Mouse (Mus musculus) heart, postnatal 0 days (tissue): ENCODE results near the gene Aadat. TPM values are rescaled to one million over a fixed set of nuclear protein-coding genes. Genes with fewer than 3 reads are reported as not detected.
"Not testable (repeated sequence)": the region's sequence is repeated elsewhere in the genome, so short reads cannot be mapped to it uniquely, and the experiment has no call there.

Experiments
- ATAC-seq: fragments of 200-750 bp; cut with Nextera tagmentation; 2 replicates; pipeline ENCODE4 v1.8.0; 2017; ENCODE audit warnings: low read depth, moderate number of reproducible peaks, moderate library complexity; ENCODE audit not compliant: insufficient read depth
- DNase-seq: peaks from one replicate; pipeline ENCODE4 v3.0.0-alpha.2; 2016; ENCODE audit warnings: low spot score
- H3K27ac ChIP-seq: fragments of 300-500 bp; sonication (generic); 2 replicates; pipeline ENCODE4 v1.5.1; 2014; ENCODE audit warnings: low read depth, mild to moderate bottlenecking
- H3K27me3 ChIP-seq: fragments of 300-500 bp; sonication (generic); 2 replicates; pipeline ENCODE4 v1.6.1; 2014; ENCODE audit warnings: low read length, mixed read lengths; ENCODE audit not compliant: control insufficient read depth, insufficient read depth
- H3K36me3 ChIP-seq: fragments of 300-500 bp; sonication (generic); replicated peaks from 2 replicates; pipeline ENCODE4 v1.6.1; 2014; ENCODE audit warnings: low read length, mixed read lengths; ENCODE audit not compliant: control insufficient read depth, insufficient read depth
- H3K4me1 ChIP-seq: fragments of 300-500 bp; sonication (generic); 2 replicates; pipeline ENCODE4 v1.6.1; 2014; ENCODE audit warnings: antibody characterized with exemption; ENCODE audit not compliant: control insufficient read depth, insufficient read depth
- H3K4me2 ChIP-seq: fragments of 300-500 bp; sonication (generic); 2 replicates; pipeline ENCODE4 v1.6.1; 2014; ENCODE audit warnings: low read depth, mild to moderate bottlenecking, low read length, moderate library complexity
- H3K4me3 ChIP-seq: fragments of 300-500 bp; sonication (generic); 2 replicates; pipeline ENCODE4 v1.5.1; 2014; ENCODE audit warnings: low read depth, low read length
- H3K9ac ChIP-seq: fragments of 300-500 bp; sonication (generic); replicated peaks from 2 replicates; pipeline ENCODE4 v1.6.1; 2014; ENCODE audit warnings: low read depth, low read length, mixed read lengths
- H3K9me3 ChIP-seq: fragments of 300-500 bp; sonication (generic); replicated peaks from 2 replicates; pipeline ENCODE4 v1.6.1; 2016; ENCODE audit warnings: low read length; ENCODE audit not compliant: control insufficient read depth
- CTCF ChIP-seq: IDR thresholded peaks from 2 replicates; pipeline ENCODE4 v1.5.1; 2016; ENCODE audit warnings: antibody characterized with exemption, control low read depth, low read depth
- EP300 ChIP-seq: IDR thresholded peaks from 2 replicates; pipeline ENCODE4 v1.6.1; 2016; ENCODE audit warnings: antibody characterized with exemption, low read depth
- WGBS: fragments of 180-500 bp; shearing (Covaris S2); extraction: QIAGEN DNeasy Blood & Tissue Kit; methylation state at CpG from one replicate; pipeline ENCODE4 v1.1.7; 2014; 5-methylcytosine and 5-hydroxymethylcytosine counted together
- polyA plus RNA-seq: library from polyadenylated mRNA; unstranded; fragments of >200 nt; fragmentation: Nextera tagmentation; extraction: Ambion mirVana; gene quantifications from 2 replicates; pipeline ENCODE4 v1.2.1, GENCODE M21; 2015
- total RNA-seq: library from RNA; depleted of rRNA; stranded (reverse); fragments of >200 nt; gene quantifications from 2 replicates; pipeline ENCODE4 v1.2.3, GENCODE M21; 2014; ENCODE audit warnings: low replicate concordance

The Aadat gene
- total and polyA plus RNA-seq, 2 experiments from 2014 or later: 0.10 TPM; not detected in 1

DNA sequence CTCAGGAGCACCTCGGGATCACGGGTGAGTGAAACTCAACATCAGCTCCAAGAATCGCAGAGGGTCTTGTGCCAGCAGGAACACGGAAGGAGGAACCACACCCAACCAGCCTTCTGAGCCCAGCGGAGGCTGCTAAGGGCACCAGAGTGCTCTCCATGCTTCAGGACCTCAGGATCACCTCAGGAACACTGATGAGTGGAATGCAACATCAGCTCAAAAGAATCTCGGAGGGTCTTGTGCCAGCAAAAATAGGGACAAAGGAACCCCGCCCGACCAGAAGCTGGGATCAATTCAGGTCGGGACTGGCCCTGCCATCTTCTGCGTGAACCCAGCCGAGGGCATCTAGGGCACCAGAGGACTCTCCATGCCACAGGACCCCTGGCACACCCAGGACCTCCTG lies 11.1 kb upstream of the Aadat start:
- H3K4me3 ChIP-seq: no peak overlapping the region

DNA sequence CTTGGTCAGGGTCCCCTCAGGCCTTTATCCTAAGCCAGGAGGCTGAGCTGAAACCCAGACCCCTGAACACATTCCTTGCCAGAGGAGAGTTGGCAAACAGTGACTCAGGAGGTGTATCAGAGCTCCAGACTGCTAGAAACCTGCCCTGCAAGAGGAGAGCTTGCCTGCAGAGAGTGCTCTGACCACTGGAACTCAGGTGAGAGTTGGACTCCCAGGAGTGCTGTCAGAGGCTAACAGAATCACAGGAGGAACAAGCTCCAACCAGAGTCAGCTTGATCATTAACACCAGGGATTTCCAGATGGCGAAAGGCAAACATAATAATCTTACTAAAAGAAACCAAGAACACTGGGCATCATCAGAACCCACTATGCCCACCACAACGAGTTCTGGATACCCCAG lies 10.7 kb upstream of the Aadat start:
- H3K4me1 ChIP-seq: not testable (repeated sequence)

More for the DNA sequence above, 11.1 kb upstream of the Aadat start:
- ATAC-seq: no peak
- no peak for TF ChIP-seq CTCF
- no peak for TF ChIP-seq EP300
- no peak for DNase-seq
- WGBS: 85% methylated on average over 11 of the region's 11 CpGs
- Histone ChIP-seq H3K27me3 (no peaks in the 10 kb centered on the region), H3K4me1 (peaks cover 5% of the 10 kb centered on the region; the same call in 1 of the 2 replicates), H3K27ac (no peak overlapping the region), H3K9ac (no peak overlapping the region), H3K36me3 (no peaks in the 10 kb centered on the region), H3K9me3 (no peaks in the 10 kb centered on the region), H3K4me2 (no peak overlapping the region)

DNA sequence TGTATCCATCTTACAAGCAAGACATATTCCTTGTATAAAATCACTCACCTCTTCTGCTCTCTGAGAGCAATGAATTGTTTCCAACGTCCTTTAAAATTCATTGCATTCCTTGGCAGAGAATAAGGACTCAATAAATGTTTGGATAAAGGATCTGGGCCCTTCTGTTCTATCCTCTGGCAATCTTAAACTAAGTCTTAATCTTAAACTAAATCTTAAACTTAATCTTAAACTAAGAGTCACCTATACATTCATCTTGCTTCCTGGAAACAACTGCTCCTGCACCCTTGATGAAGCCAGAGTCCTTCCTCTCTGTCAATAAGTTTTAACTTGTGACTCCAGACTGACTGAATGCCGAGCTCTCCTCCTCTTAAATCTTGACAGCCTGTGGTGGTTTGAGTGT lies 2.6 kb upstream of the Aadat start, which contains the start of gene Gm10283:
Gene Gm10283, minus strand, starts transcription at position 101 of the 400 bp plus-strand sequence.
- Histone ChIP-seq H3K4me2 (no peak within 1 kb of the TSS), H3K9ac (no peak within 1 kb of the TSS), H3K27ac (no peak within 1 kb of the TSS), H3K9me3 (no peaks in the 10 kb centered on the region), H3K4me1 (no peaks in the 10 kb centered on the region), H3K4me3 (no peak within 1 kb of the TSS), H3K27me3 (no peaks in the 10 kb centered on the region), H3K36me3 (no peaks in the 10 kb centered on the region)
- TF ChIP-seq EP300 (no peak), CTCF (no peak)
- ATAC-seq: no peak
- DNase-seq: no peak
- WGBS: 41% methylated on average over 2 of the region's 2 CpGs

More for the DNA sequence above, 10.7 kb upstream of the Aadat start:
- H3K36me3 ChIP-seq, H3K4me3 ChIP-seq, ATAC-seq, H3K9me3 ChIP-seq, H3K27me3 ChIP-seq, H3K9ac ChIP-seq, H3K4me2 ChIP-seq, DNase-seq, H3K27ac ChIP-seq: not testable (repeated sequence)
- WGBS: 71% methylated on average over 2 of the region's 2 CpGs

DNA sequence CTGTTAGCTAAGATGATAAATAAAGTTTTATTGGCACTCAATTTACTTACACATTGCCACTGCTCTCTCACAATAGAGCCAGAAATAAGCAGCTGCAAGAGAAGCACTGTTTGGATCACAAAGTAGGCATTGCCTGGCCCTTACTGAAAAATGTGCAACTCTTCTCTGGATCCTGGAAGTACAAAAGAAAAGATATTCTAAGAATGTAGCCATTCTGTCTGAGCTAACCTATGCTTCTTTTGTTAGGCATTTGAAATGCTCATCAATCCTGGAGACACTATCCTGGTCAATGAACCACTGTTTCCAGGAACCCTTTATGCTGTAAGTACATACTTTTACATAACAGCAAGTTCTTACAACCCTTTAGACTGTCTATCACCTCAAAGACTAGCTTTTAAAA lies 12.6 kb downstream of the Aadat start:
- Histone ChIP-seq H3K4me2 (no peak overlapping the region), H3K27me3 (no peaks in the 10 kb centered on the region), H3K36me3 (no peaks in the 10 kb centered on the region), H3K9ac (no peak overlapping the region), H3K4me3 (no peak overlapping the region), H3K27ac (no peak overlapping the region), H3K9me3 (no peaks in the 10 kb centered on the region), H3K4me1 (no peaks in the 10 kb centered on the region)
- DNase-seq (no peak), ATAC-seq (no peak)
- TF ChIP-seq EP300 (no peak), CTCF (no peak)

DNA sequence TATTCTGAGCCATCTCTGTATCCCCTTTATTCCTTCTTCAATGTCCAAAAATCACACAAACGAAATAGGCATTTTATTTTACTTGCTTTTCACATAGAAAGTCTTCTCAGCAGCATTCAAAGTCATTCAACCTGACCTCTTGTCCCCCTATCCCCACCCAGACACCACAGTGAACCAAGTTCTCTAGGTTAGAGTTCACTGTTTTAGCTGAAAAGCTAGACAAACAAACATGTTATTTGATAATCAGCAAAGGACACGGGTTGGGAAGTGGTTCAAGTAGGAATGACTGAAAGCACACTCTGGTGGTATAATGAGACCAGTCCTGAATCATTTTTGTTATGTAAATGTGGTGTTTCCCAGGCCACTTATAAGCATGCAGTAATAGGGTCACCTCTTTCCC lies 29.2 kb downstream of the Aadat start:
- WGBS: 41% methylated on average over 2 of the region's 2 CpGs
- Histone ChIP-seq H3K27me3 (no peaks in the 10 kb centered on the region), H3K9ac (no peak overlapping the region), H3K4me3 (no peak overlapping the region), H3K36me3 (no peaks in the 10 kb centered on the region), H3K4me2 (no peak overlapping the region), H3K27ac (no peak overlapping the region), H3K4me1 (no peaks in the 10 kb centered on the region), H3K9me3 (no peaks in the 10 kb centered on the region)
- ATAC-seq (no peak), DNase-seq (no peak)
- TF ChIP-seq CTCF (no peak), EP300 (no peak)

DNA sequence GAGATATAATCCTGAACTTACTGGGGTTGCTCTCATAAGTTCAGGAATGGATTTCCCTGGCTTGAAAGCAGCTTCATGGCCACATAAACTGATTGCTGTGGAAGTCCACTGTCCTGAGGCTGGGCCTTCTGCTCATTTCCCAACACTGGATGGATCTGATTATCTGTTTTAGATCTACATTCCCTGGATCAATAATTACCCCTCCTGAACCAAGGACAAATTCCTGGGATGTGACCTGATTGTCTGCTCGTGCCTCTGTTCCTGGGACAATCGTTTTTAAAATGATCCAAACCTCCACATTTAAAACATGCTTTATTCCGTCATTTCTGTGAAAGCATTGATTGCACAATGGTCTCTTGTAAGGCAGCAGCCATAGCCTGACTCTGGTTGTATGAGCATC lies 61.1 kb downstream of the Aadat start:
- H3K9ac ChIP-seq: no peak overlapping the region
- H3K36me3 ChIP-seq: no peaks in the 10 kb centered on the region
- no peak overlapping the region for H3K4me3 ChIP-seq
- DNase-seq (no peak), ATAC-seq (no peak)
- TF ChIP-seq CTCF: no peak
- no peaks in the 10 kb centered on the region for H3K9me3 ChIP-seq
- H3K4me1 ChIP-seq: no peaks in the 10 kb centered on the region
- no peak overlapping the region for H3K27ac ChIP-seq
- 71% methylated on average over 3 of the region's 3 CpGs for WGBS
- H3K27me3 ChIP-seq: no peaks in the 10 kb centered on the region
- no peak overlapping the region for H3K4me2 ChIP-seq
